Mouse (Mus musculus) splenic B cell, adult 2 months (primary cell): ENCODE results near the gene Ift74.

ENCODE experiments used
- DNase-seq: peaks from one replicate; pipeline ENCODE4 v3.0.0-alpha.2; 2011; ENCODE audit warnings: low read depth, low spot score
- H3K27me3 ChIP-seq: 2 replicates; pipeline ENCODE4 v1.6.1; 2012; ENCODE audit warnings: mild to moderate bottlenecking, low read length, moderate library complexity, mixed read lengths; ENCODE audit not compliant: control insufficient read depth, poor library complexity, insufficient read depth, severe bottlenecking
- H3K36me3 ChIP-seq: 2 replicates; pipeline ENCODE4 v1.6.1; 2012; ENCODE audit warnings: mild to moderate bottlenecking, low read length, moderate library complexity, mixed read lengths; ENCODE audit not compliant: control insufficient read depth, poor library complexity, insufficient read depth, severe bottlenecking

Gene Ift74

GRCm38 (mm10) chr4:94737326-94738295 is 123.3 kb downstream of the Ift74 start:
- no peaks in the 10 kb centered on the region for H3K27me3 ChIP-seq
- H3K36me3 ChIP-seq, result no peaks in the 10 kb centered on the region
- DNase-seq, result no peak

DNA sequence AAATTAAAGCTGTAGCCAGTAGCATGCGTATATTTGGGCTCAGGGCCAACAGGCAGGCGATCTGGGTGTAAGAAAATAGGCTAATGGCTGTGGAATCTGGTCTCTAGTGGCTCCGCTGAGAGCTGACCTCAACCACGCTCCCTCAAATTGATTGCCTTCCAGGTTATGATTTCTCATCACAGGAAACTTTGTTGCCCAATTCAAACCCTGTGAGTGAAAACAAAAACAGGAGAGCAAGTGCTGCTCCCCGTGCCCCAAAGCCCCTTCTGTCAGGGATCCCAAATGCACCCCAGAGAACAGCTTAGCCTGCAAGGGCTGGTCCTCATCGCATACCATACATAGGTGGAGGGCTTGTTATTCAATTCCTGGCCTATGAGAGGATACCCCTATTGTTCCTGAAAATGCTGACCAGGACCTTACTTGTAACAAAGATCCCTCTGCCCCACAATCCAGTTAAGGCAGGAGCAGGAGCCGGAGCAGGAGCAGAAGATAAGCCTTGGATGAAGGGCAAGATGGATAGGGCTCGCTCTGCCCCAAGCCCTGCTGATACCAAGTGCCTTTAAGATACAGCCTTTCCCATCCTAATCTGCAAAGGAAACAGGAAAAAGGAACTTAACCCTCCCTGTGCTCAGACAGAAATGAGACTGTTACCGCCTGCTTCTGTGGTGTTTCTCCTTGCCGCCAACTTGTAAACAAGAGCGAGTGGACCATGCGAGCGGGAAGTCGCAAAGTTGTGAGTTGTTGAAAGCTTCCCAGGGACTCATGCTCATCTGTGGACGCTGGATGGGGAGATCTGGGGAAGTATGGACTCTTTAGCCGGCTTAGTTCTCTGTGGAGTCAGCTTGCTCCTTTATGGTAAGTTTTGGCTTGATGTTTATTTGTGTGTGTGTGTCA is 124.8 kb downstream of the Ift74 start, which contains the start of gene Tek:
Gene Tek (plus strand): TSS at position 452 of the 894 bp plus-strand sequence.
- no peaks in the 10 kb centered on the region for H3K27me3 ChIP-seq
- no peak for DNase-seq
- H3K36me3 ChIP-seq, result no peaks in the 10 kb centered on the region

DNA sequence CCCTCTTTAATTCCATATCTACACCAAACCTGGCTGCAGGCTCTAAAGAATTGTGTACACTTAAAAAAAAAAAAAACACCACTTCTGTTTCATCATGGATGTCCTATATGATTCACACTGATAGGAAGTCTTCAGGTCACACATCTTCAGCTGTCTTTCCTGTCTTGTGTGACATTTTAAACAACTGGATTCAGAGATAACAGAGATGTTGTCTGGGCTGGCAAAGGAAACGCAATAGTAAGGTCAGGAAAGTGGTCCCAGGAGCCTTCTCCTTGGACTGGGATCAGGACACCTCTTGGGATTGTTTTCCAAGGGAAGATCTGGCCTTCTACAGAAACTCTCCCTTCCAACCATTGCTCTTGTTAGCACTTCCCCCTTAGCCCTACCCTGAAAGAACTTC is 127.5 kb downstream of the Ift74 start:
- DNase-seq, result no peak
- no peaks in the 10 kb centered on the region for H3K36me3 ChIP-seq

More for the DNA sequence above, 127.5 kb downstream of the Ift74 start:
- H3K27me3 ChIP-seq, result no peaks in the 10 kb centered on the region
